Mouse (Mus musculus): ENCODE data around the gene Ppp1r3e. TPM values are rescaled to one million over a fixed set of nuclear protein-coding genes. Genes with fewer than 3 reads are reported as not detected.
A peak's percentile ranks its signal among the peaks of the same experiment; 100 is the strongest.

Gene Ppp1r3e
- polyA plus RNA-seq, 1 experiment from 2014 or later = 0.56 TPM

DNA sequence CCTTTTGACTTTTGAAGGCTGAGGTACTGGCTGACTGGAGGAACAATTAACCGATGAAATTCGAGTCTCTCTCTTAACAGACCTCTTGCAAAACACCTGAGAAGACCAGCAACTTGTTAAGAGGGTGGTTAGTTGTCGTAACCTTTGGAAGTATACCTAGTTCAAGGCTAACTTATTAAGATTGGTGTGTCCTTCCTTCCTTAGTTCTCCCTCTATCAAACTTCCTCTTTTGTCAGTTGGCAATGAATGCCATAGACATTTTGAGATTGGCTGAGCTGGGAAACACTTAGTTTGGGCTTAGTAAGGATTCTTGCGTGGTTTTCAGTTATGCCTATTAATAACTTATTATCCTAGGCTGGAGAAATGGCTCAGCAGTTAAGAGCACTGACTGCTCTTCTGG lies 9.3 kb downstream of the Ppp1r3e start:
- 87% methylated on average over 4 of the region's 4 CpGs for WGBS
- H3K4me3 ChIP-seq = no peak overlapping the region

DNA sequence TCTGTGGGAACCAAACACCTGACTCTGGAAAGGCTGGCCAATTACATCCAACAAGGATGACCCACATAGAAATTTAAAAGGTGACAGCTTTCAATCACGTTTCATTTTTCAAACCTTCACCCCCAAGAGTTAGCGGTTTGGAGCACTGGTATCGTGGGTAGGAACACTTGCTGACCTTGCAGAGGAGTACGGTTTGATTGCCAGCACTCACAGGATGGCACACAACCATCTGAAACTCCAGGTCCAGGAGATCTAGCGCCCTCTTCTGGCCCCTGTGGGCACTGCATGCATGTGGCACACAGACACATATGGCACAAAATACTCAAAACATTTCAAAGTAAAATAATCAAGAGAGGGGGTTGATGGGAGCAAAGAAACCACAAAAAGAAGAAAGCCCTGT lies 10.4 kb downstream of the Ppp1r3e start:
- H3K9me3 ChIP-seq = no peaks in the 10 kb centered on the region
- H3K4me1 ChIP-seq = peaks cover 14% of the 10 kb centered on the region
- H3K27ac ChIP-seq (replicated peaks) = no peak overlapping the region
- no peaks in the 10 kb centered on the region for H3K27me3 ChIP-seq (replicated peaks; ENCODE audit: low read depth, poor library complexity, severe bottlenecking)
- H3K36me3 ChIP-seq (replicated peaks) = no peaks in the 10 kb centered on the region
- 54% methylated on average over 5 of the region's 5 CpGs for WGBS
- DNase-seq (ENCODE audit: low spot score) = peak; percentile 39
- no peak overlapping the region for H3K4me3 ChIP-seq

More for the DNA sequence above, 9.3 kb downstream of the Ppp1r3e start:
- H3K36me3 ChIP-seq (replicated peaks) = no peaks in the 10 kb centered on the region
- H3K27me3 ChIP-seq (replicated peaks; ENCODE audit: low read depth, poor library complexity, severe bottlenecking) = no peaks in the 10 kb centered on the region
- no peak overlapping the region for H3K27ac ChIP-seq (replicated peaks)
- no peak for DNase-seq (ENCODE audit: low spot score)
- H3K4me1 ChIP-seq = peaks cover 5% of the 10 kb centered on the region
- H3K9me3 ChIP-seq = no peaks in the 10 kb centered on the region

DNA sequence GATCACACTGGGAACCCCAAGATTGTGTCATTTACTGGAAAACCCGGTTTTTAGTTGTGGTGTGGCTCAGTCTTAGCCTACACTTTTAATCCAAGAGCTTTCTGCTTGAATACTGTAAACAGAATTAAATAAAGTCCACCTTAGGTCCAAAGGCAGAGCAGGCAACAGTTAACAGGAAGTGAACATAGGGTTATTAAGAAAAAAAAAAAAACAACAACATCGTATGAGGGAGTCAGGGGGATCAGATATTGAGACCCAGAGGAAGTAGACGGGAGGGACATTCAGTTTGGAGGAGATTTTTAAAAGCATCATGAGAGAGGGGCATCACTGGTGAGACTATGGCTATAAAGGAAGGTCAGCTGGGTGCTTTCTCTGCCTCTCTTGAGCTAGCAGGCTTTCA lies 11.1 kb downstream of the Ppp1r3e start:
- no peak for DNase-seq (ENCODE audit: low spot score)
- Histone ChIP-seq H3K4me1 (peaks cover 14% of the 10 kb centered on the region), H3K36me3 (replicated peaks) (no peaks in the 10 kb centered on the region), H3K27me3 (replicated peaks; ENCODE audit: low read depth, poor library complexity, severe bottlenecking) (no peaks in the 10 kb centered on the region), H3K27ac (replicated peaks) (no peak overlapping the region), H3K4me3 (no peak overlapping the region), H3K9me3 (no peaks in the 10 kb centered on the region)
- WGBS = 61% methylated on average over 3 of the region's 3 CpGs

DNA sequence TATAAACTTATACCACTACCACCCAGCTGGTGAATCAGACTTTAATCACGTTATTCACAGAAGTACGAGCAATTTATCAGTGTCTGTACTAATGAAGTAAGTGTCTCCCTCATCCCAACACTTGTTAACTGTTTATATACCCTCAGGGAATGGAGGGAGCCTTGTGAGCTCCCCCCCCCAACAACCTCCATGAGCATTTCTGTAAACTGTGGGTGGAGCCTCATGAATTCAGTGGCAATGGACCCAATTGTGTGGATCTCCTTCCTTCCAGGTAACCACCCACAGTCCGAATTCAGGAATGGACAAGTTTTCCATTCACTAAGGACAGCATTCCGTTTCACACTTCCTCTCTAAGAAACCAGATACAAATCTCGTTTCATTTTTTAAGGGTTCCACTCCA lies 11.7 kb downstream of the Ppp1r3e start:
- Histone ChIP-seq H3K36me3 (replicated peaks) (no peaks in the 10 kb centered on the region), H3K27ac (replicated peaks) (no peak overlapping the region), H3K9me3 (no peaks in the 10 kb centered on the region), H3K4me1 (peaks cover 14% of the 10 kb centered on the region), H3K27me3 (replicated peaks; ENCODE audit: low read depth, poor library complexity, severe bottlenecking) (no peaks in the 10 kb centered on the region), H3K4me3 (no peak overlapping the region)
- 84% methylated on average over 5 of the region's 5 CpGs for WGBS
- no peak for DNase-seq (ENCODE audit: low spot score)

DNA sequence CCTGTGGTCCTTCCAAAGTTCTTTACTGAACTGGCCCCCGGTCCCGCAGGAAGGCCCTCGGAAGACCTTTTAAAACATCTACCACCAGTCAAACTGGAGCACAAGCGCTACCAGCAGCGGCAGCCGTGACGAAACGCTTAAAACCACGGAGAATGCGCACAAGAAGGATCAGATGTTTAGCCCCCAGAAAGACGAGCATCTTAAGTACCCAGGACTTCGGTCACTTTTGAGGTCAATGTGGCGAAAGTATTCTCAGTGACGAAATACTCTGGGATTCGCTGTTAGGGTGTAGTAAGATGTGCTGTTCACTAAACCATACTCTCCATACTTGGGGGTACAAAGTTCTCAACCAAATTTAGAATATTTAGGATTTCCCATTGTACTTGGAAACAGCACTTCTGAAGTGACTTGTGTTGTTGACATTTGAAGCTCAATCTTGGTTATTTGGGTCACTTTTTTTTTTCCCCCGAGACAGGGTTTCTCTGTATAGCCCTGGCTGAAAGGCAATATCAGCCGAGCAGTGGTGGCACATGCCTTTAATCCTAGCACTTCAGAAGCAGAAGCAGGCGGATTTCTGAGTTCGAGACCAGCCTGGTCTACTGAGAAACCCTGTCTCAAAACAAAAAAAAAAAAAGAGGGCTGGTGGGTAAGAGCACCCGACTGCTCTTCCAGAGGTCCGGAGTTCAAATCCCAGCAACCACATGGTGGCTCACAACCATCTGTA lies 12.9 kb downstream of the Ppp1r3e start:
- peak overlapping the region; percentile 95 for H3K4me3 ChIP-seq
- H3K36me3 ChIP-seq (replicated peaks) = no peaks in the 10 kb centered on the region
- H3K27me3 ChIP-seq (replicated peaks; ENCODE audit: low read depth, poor library complexity, severe bottlenecking) = no peaks in the 10 kb centered on the region
- H3K27ac ChIP-seq (replicated peaks) = peak overlapping the region; percentile 94
- 17% methylated on average over 21 of the region's 21 CpGs for WGBS
- no peaks in the 10 kb centered on the region for H3K9me3 ChIP-seq
- no peak for DNase-seq (ENCODE audit: low spot score)
- peaks cover 14% of the 10 kb centered on the region for H3K4me1 ChIP-seq

DNA sequence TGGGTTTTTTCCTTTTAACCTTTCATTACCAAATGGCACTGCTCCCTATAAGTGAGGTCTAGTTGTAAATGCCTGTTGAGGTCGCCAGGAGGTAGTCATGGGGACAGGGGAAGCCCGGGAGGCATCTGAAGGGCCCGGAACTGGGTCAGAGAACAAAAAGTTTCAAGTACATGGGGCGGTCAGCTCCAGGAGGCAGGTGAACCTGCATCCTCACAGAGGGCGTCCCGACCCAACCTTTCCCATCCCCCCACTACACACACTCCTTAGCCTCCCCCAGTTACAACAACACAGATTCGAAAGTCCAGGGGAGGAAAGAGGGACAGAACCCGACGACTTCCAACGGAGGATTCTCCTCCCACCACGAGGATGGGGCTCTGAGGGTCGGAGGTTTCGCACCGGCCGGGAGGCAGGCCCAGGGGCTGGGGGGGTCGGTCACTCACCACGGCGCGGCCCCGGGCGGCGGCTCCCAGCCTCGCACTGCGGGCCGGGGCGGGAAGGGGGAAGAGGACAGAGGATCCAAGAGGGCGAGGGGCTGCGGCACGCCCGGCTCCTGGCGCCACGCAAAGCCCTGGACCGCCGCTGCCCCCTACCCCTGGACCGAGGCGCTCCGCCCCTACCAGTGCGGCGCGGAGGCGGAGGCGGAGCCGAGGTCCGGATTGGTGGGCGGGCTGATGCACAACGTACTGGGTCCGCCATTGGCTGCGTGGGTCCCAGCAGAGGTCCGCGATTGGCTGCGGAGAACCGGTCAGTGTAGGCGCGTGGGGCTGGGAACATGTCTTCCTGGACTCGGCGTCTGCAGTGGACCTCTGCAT lies 13.6 kb downstream of the Ppp1r3e start:
- Histone ChIP-seq H3K4me1 (peaks cover 14% of the 10 kb centered on the region), H3K4me3 (peak overlapping the region; percentile 95), H3K9me3 (no peaks in the 10 kb centered on the region), H3K27ac (replicated peaks) (peak overlapping the region; percentile 94), H3K27me3 (replicated peaks; ENCODE audit: low read depth, poor library complexity, severe bottlenecking) (no peaks in the 10 kb centered on the region), H3K36me3 (replicated peaks) (no peaks in the 10 kb centered on the region)
- DNase-seq (ENCODE audit: low spot score) = peak; percentile 97
- WGBS = under 1% methylated on average over 56 of the region's 56 CpGs

DNA sequence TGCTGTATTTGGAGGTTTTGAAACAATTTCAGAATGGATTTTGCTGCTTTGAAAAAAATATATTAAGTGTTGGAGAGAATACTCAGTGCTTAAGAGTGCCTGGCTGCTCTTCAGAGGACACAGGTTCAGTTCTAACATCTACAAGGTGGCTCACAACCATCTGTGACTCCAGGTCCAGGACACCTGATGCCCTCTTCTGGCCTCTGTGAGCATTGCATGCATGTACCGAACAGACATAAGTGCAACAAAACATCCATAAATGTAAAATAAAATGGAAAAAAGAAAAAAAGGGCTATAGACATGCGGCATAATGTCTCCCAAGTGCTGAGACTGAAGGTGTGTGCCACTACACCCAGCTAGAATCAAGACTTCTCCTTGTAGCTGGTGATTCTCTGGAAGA lies 16.8 kb downstream of the Ppp1r3e start:
- WGBS = 56% methylated on average over 2 of the region's 2 CpGs
- Histone ChIP-seq H3K36me3 (replicated peaks) (peaks cover 26% of the 10 kb centered on the region), H3K9me3 (no peaks in the 10 kb centered on the region), H3K4me3 (no peak overlapping the region), H3K27ac (replicated peaks) (no peak overlapping the region), H3K27me3 (replicated peaks; ENCODE audit: low read depth, poor library complexity, severe bottlenecking) (no peaks in the 10 kb centered on the region), H3K4me1 (peaks cover 14% of the 10 kb centered on the region)
- DNase-seq (ENCODE audit: low spot score) = peak; percentile 62

DNA sequence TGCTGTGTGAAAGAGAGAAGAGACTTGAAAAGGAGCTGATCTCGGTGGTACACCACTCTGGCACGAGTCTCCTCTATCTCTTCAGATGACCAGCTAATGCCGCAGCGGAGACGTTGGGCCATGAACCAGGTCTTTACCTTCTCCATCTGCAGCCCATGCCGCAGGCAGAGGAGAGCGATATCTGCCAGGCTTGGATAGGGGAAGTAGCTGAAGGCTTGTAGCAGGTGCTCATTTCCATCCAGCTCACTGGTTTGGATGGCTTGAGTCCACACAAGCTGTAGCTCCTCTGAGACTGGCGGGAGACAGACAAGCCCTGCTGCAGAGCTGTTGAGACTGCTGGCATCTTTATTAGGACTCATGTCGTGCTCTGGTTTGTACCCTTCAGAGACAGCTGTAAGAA lies 19.5 kb downstream of the Ppp1r3e start:
- Histone ChIP-seq H3K36me3 (replicated peaks) (peaks cover 45% of the 10 kb centered on the region), H3K4me1 (peaks cover 8% of the 10 kb centered on the region), H3K27me3 (replicated peaks; ENCODE audit: low read depth, poor library complexity, severe bottlenecking) (no peaks in the 10 kb centered on the region), H3K4me3 (no peak overlapping the region), H3K27ac (replicated peaks) (no peak overlapping the region), H3K9me3 (no peaks in the 10 kb centered on the region)
- 92% methylated on average over 9 of the region's 9 CpGs for WGBS
- DNase-seq (ENCODE audit: low spot score) = no peak

DNA sequence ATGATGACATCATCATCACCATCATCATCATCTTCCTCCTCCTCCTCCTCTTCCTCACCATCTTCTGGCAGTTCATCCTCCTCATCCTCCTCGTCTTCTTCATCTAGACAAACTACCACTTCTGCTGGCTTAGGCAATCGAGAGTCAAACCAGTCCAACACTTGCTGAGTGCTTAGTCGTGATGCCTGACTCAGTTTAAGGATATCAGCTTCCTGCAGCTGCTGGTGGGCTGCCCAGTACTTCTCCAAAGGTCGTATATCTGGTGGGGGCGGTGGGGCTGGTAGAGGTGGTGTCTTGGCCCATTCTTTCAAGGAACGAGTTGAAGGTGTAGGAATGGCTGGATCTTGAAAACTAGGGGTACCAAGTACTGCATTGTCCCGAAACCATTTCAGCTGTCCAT lies 20.6 kb downstream of the Ppp1r3e start:
- peaks cover 45% of the 10 kb centered on the region for H3K36me3 ChIP-seq (replicated peaks)
- no peak overlapping the region for H3K27ac ChIP-seq (replicated peaks)
- 89% methylated on average over 7 of the region's 7 CpGs for WGBS
- DNase-seq (ENCODE audit: low spot score) = no peak
- H3K9me3 ChIP-seq = no peaks in the 10 kb centered on the region
- H3K4me3 ChIP-seq = no peak overlapping the region
- no peaks in the 10 kb centered on the region for H3K27me3 ChIP-seq (replicated peaks; ENCODE audit: low read depth, poor library complexity, severe bottlenecking)
- H3K4me1 ChIP-seq = no peaks in the 10 kb centered on the region

DNA sequence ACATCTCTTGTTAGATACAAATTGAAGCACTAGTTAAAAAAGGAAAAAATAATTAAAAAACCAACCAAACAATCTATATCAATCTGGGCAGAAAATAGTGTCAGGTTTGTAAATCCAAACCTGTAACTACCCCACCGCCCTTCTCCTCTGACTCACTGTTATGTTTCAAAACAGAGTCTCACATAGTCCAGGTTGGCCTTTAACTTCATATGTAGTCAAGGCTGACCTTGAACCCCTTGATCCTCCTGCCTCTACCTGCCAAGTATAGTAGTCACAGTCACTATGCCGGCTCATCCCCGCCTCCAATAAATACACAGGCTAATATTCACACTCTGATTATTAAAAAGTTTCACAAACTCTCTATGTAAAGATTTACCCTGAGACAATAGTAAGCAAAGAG lies 21.6 kb downstream of the Ppp1r3e start:
- no peaks in the 10 kb centered on the region for H3K9me3 ChIP-seq
- no peaks in the 10 kb centered on the region for H3K27me3 ChIP-seq (replicated peaks; ENCODE audit: low read depth, poor library complexity, severe bottlenecking)
- no peaks in the 10 kb centered on the region for H3K4me1 ChIP-seq
- H3K4me3 ChIP-seq = no peak overlapping the region
- WGBS = 94% methylated on average over 3 of the region's 3 CpGs
- H3K27ac ChIP-seq (replicated peaks) = no peak overlapping the region
- no peak for DNase-seq (ENCODE audit: low spot score)
- peaks cover 45% of the 10 kb centered on the region for H3K36me3 ChIP-seq (replicated peaks)

DNA sequence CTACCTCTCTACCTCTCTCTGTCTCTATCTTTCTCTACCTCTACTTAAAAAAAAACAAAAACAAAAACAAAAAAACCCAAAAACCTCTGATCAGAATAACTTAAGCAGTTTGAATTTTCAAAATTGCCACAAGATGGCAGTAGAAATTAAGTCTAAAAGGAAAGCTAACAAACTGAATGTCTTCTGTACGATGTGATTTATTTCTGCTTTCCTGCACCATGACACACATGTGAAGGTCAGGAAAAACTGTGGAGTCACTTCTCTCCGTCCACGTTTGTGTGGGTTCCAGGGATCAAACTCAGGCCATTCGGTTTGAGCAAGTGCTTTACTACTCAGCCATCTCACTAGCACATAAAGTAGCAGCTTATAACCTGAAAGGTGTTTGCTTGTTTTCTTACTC lies 33.9 kb downstream of the Ppp1r3e start:
- Histone ChIP-seq H3K27me3 (replicated peaks; ENCODE audit: low read depth, poor library complexity, severe bottlenecking) (no peaks in the 10 kb centered on the region), H3K9me3 (no peaks in the 10 kb centered on the region), H3K36me3 (replicated peaks) (no peaks in the 10 kb centered on the region), H3K27ac (replicated peaks) (no peak overlapping the region), H3K4me1 (no peaks in the 10 kb centered on the region), H3K4me3 (no peak overlapping the region)
- peak; percentile 9 for DNase-seq (ENCODE audit: low spot score)
- 7% methylated on average over 4 of the region's 4 CpGs for WGBS

DNA sequence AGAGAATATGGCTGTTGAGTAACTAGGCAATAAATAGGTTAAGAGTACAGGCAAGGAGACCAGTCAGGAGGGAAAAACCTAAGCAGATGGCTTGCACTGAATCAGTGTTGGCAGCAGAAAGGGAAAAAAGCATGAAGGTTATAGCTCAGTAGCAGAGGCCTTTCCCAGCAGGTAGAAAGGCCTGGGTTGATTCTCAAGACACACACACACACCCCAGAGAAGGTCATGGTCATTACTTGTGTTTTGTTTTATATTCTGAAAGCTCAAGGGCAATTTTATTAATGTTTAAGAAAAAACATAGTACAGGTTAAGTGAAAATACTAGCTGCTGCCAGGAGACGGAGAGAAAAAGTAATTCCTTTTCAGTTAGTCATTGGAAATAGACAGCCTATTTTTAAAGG lies 53.6 kb downstream of the Ppp1r3e start:
- no peak for DNase-seq (ENCODE audit: low spot score)
- H3K36me3 ChIP-seq (replicated peaks) = no peaks in the 10 kb centered on the region
- H3K4me1 ChIP-seq = no peaks in the 10 kb centered on the region
- no peaks in the 10 kb centered on the region for H3K27me3 ChIP-seq (replicated peaks; ENCODE audit: low read depth, poor library complexity, severe bottlenecking)
- WGBS = 91% methylated on average over 1 of the region's 1 CpGs
- H3K4me3 ChIP-seq = no peak overlapping the region
- no peaks in the 10 kb centered on the region for H3K9me3 ChIP-seq
- no peak overlapping the region for H3K27ac ChIP-seq (replicated peaks)
